ENCODE assay signal across 12 mouse cellular contexts in the genomic region with DNA sequence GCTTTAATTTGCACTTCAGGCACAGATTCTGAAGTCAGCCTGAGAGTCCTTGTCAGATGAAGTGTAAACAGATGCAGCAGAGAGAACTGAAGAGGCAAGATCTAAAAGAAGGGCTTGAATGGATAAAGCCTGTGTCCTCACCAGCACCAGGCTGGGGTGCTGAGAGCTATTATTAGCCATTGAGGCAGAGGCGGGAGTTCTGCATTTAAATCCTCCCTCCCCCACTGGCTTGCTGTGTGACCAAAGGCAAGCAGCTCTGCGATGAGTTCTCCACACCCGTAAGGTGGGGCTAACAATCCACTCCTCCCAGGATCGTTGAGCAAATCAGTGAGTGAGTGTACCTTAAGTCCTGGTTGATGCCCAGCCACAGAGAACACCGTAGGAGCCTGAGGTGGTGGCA. TPM values are rescaled to one million over a fixed set of nuclear protein-coding genes. Genes with fewer than 3 reads are reported as not detected.
DNase-seq lines count a peak whose midpoint lies in the region; ATAC-seq lines count a peak whose summit lies in the region.
"Had no signal": no experiment of that assay in that cellular context is flagged by ENCODE, and none has a peak within 500 bp of the region (broad histone marks: within the 10 kb centered on the region; RNA-seq: fewer than 3 reads in every experiment).

No protein-coding gene starts in this region.

- WGBS in forebrain, embryonic 11.5 days, result 18% methylated on average over 5 of the region's 5 CpGs
- 22% methylated on average over 5 of the region's 5 CpGs for WGBS in forebrain, embryonic 14.5 days

- H3K9ac ChIP-seq in forebrain, embryonic 11.5 days (ENCODE audit: low read length), result no peak overlapping the region
- no peak overlapping the region for H3K9ac ChIP-seq in forebrain, embryonic 14.5 days (ENCODE audit: low read length)

- H3K27me3 ChIP-seq in forebrain, embryonic 11.5 days (ENCODE audit: control insufficient read depth, insufficient read depth, low read length), result no peaks in the 10 kb centered on the region; the same call in 1 of the 2 replicates
- H3K27me3 ChIP-seq in forebrain, embryonic 14.5 days (replicated peaks; ENCODE audit: control insufficient read depth, insufficient read depth, low read length), result 0 out of 2 replicates have a peak, but pooled peaks cover 4% of the 10 kb centered on the region
- H3K27me3 ChIP-seq: Patski had no signal

- no peak overlapping the region for H3K4me3 ChIP-seq in forebrain, embryonic 11.5 days (ENCODE audit: low read depth, low read length)
- H3K4me3 ChIP-seq in forebrain, embryonic 14.5 days (ENCODE audit: low read depth, low read length), result no peak overlapping the region

- peak; percentile 44 for DNase-seq in forebrain, embryonic 11.5 days (ENCODE audit: low spot score)
- DNase-seq in forebrain, embryonic 14.5 days (ENCODE audit: low spot score), result no peak
- DNase-seq in testis, postnatal 10 days (ENCODE audit: low spot score), result peak; percentile 23
- no peak for DNase-seq in testis, postnatal 14 days (ENCODE audit: low spot score)
- DNase-seq in left cerebral cortex, postnatal 14 days (ENCODE audit: low spot score in 2 of 2), result peak; percentile 68 to 90
- peak; percentile 81 for DNase-seq in telencephalon, adult 2 months (ENCODE audit: low read depth, low spot score)
- no peak for DNase-seq in ovary, postnatal 36 days (ENCODE audit: low spot score)
- DNase-seq: gastrocnemius, postnatal 36 days; kidney, adult 18-20 months; lung, postnatal 4 days had no signal

- ATAC-seq in forebrain, embryonic 11.5 days (replicated peaks; ENCODE audit: low FRiP score), result no peak
- ATAC-seq in forebrain, embryonic 14.5 days, result no peak
- no peak for ATAC-seq in inflammation-experienced regulatory T-cells, adult 6 months
- ATAC-seq: Patski had no signal

- H3K27ac ChIP-seq in forebrain, embryonic 11.5 days (ENCODE audit: low read depth, low read length), result no peak overlapping the region
- no peak overlapping the region for H3K27ac ChIP-seq in forebrain, embryonic 14.5 days (ENCODE audit: low read depth, low read length)

- H3K9me3 ChIP-seq in forebrain, embryonic 11.5 days (ENCODE audit: control insufficient read depth, low read length), result no peaks in the 10 kb centered on the region
- H3K9me3 ChIP-seq in forebrain, embryonic 14.5 days (replicated peaks; ENCODE audit: control insufficient read depth, low read length), result no peaks in the 10 kb centered on the region

- H3K36me3 ChIP-seq in forebrain, embryonic 11.5 days (ENCODE audit: control insufficient read depth, insufficient read depth, low read length), result no peaks in the 10 kb centered on the region
- H3K36me3 ChIP-seq in forebrain, embryonic 14.5 days (ENCODE audit: control insufficient read depth, insufficient read depth, low read length), result no peaks in the 10 kb centered on the region

- no peaks in the 10 kb centered on the region for H3K4me1 ChIP-seq in forebrain, embryonic 11.5 days (replicated peaks; ENCODE audit: control insufficient read depth, insufficient read depth, low read length)
- H3K4me1 ChIP-seq in forebrain, embryonic 14.5 days (ENCODE audit: control insufficient read depth, insufficient read depth, low read length), result no peaks in the 10 kb centered on the region

- no peak overlapping the region for H3K4me2 ChIP-seq in forebrain, embryonic 11.5 days (ENCODE audit: low read depth, low read length, severe bottlenecking)
- H3K4me2 ChIP-seq in forebrain, embryonic 14.5 days (ENCODE audit: low read length), result no peak overlapping the region

- intact Hi-C loops in left cerebral cortex, postnatal 14 days (cut with DNase I), result no loop called here

RNA-seq across cellular contexts. Expression of a gene that starts 23.2 kb away (rescaled TPM):
- not detected in 2 replicates for polyA plus RNA-seq in forebrain, embryonic 11.5 days (2014; fragmentation: Nextera tagmentation; extraction: Ambion mirVana)
- polyA plus RNA-seq in forebrain, embryonic 14.5 days (2014; fragmentation: Nextera tagmentation; extraction: Ambion mirVana), result 1.8 TPM in 1 of 2 replicates, not detected in the other
- total RNA-seq in left cerebral cortex, postnatal 14 days (2021), result not detected
- polyA plus RNA-seq in inflammation-experienced regulatory T-cells, adult 6 months (2017; shearing (Covaris generic)), result 1 to 10 TPM in 1 of 3 experiments, not detected in 2; 3.2 TPM
- polyA plus RNA-seq: Patski had no signal

RNA-seq across cellular contexts. Expression of a gene that starts 50.5 kb away (rescaled TPM):
- polyA plus RNA-seq in forebrain, embryonic 11.5 days (2014; fragmentation: Nextera tagmentation; extraction: Ambion mirVana), result 13.6 and 16.1 TPM in 2 replicates
- polyA plus RNA-seq in forebrain, embryonic 14.5 days (2014; fragmentation: Nextera tagmentation; extraction: Ambion mirVana), result 6.1 and 6.4 TPM in 2 replicates
- 1 to 10 TPM; 1.1 to 1.3 TPM for total RNA-seq in left cerebral cortex, postnatal 14 days (2021)
- polyA plus RNA-seq in inflammation-experienced regulatory T-cells, adult 6 months (2017; shearing (Covaris generic)), result under 1 TPM in 2 of 3 experiments, not detected in 1; 0.23 to 0.80 TPM
- total RNA-seq: gastrocnemius, postnatal 36 days had no signal
- polyA plus RNA-seq: Patski had no signal

Comparison
In these comparisons a context has a peak if more than half of its experiments do, and no peak if none do; other contexts are left out.
1. DNase-seq: peak in forebrain, embryonic 11.5 days (single experiment), testis, postnatal 10 days (single experiment), left cerebral cortex, postnatal 14 days (2 of 2) and telencephalon, adult 2 months (single experiment); none in forebrain, embryonic 14.5 days (single experiment), testis, postnatal 14 days (single experiment) and ovary, postnatal 36 days (single experiment).